Mouse (Mus musculus) heart, adult 2 months (tissue): ENCODE results near the gene Anapc7.

Experiments
- CTCF ChIP-seq: fragments of 200-600 bp; IDR thresholded peaks from 2 replicates; pipeline ENCODE4 v1.8.1; 2022; ENCODE audit warnings: antibody characterized with exemption, mild to moderate bottlenecking, moderate library complexity
- EP300 ChIP-seq: fragments of 200-500 bp; IDR thresholded peaks from 2 replicates; pipeline ENCODE4 v1.6.1; 2011; ENCODE audit warnings: low read depth, low read length, control low read depth; ENCODE audit not compliant: insufficient read depth

GRCm38 (mm10) chr5:122457054-122457453 is 35.6 kb downstream of the Anapc7 start:
- TF ChIP-seq CTCF (peak; percentile 37), EP300 (peak; percentile 61; the same call in 1 of the 2 replicates)
